Mouse (Mus musculus): ENCODE measurements at regions not wholly inside any gene's neighbourhood (a gene's known extent, or its start where the extent isn't known, plus 50 kb on each side); places are given as distances from the start of the nearest gene placed in this dataset.

GRCm38 (mm10) chr4:93754497-93754896 is 419.2 kb upstream of the Tusc1 start:
- DNase-seq (ENCODE audit: low spot score) (no peak), ATAC-seq (ENCODE audit: low FRiP score, low read depth) (no peak)
- no peaks in the 10 kb centered on the region for H3K36me3 ChIP-seq (ENCODE audit: control insufficient read depth, insufficient read depth, low read length)
- 87% methylated on average over 2 of the region's 2 CpGs for WGBS
- H3K4me2 ChIP-seq (replicated peaks; ENCODE audit: low read depth, low read length, severe bottlenecking) = no peak overlapping the region
- H3K27ac ChIP-seq (replicated peaks; ENCODE audit: low read depth, low read length) = no peak overlapping the region
- no peak overlapping the region for H3K4me3 ChIP-seq (replicated peaks; ENCODE audit: low read length)
- no peaks in the 10 kb centered on the region for H3K27me3 ChIP-seq (ENCODE audit: control insufficient read depth, insufficient read depth, low read length)
- H3K9ac ChIP-seq (ENCODE audit: low read depth, low read length, severe bottlenecking) = no peak overlapping the region
- H3K4me1 ChIP-seq (ENCODE audit: control insufficient read depth, insufficient read depth, low read length) = no peaks in the 10 kb centered on the region
- no peaks in the 10 kb centered on the region for H3K9me3 ChIP-seq (ENCODE audit: control insufficient read depth, low read length)
- no peak for TF ChIP-seq POLR2A (IDR thresholded peaks at IDR 0.05; ENCODE audit: borderline replicate concordance, extremely low read depth, insufficient read depth, insufficient read length)

DNA sequence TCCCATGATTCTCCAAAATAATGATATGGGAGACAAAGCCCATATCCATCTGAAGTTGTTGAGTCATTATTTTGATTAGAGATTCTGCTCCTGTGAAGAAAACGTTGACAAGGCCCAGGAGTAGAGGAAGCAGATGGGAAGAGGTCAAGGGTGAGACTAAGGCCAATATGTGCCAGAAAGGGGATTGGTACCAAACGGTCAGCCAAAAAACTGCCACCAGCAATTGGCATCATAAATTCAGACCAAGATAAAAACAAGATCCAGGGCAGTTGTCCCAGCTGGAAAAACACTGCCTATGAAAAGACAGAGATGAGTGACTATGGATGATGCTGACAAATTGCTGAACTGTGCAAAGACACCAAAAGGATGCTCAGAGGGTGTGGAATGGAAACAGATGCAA is 411.0 kb upstream of the Tusc1 start:
- no peaks in the 10 kb centered on the region for H3K9me3 ChIP-seq (ENCODE audit: control insufficient read depth, low read length)
- WGBS = 43% methylated on average over 2 of the region's 2 CpGs
- TF ChIP-seq POLR2A (IDR thresholded peaks at IDR 0.05; ENCODE audit: borderline replicate concordance, extremely low read depth, insufficient read depth, insufficient read length) = no peak

GRCm38 (mm10) chr4:93713711-93714110 is 378.4 kb upstream of the Tusc1 start:
- H3K27me3 ChIP-seq (ENCODE audit: control insufficient read depth, insufficient read depth, low read length) = no peaks in the 10 kb centered on the region
- DNase-seq (ENCODE audit: low spot score) (no peak), ATAC-seq (ENCODE audit: low FRiP score, low read depth) (no peak)
- H3K4me2 ChIP-seq (replicated peaks; ENCODE audit: low read depth, low read length, severe bottlenecking) = no peak overlapping the region
- no peaks in the 10 kb centered on the region for H3K36me3 ChIP-seq (ENCODE audit: control insufficient read depth, insufficient read depth, low read length)
- no peak overlapping the region for H3K9ac ChIP-seq (ENCODE audit: low read depth, low read length, severe bottlenecking)
- no peaks in the 10 kb centered on the region for H3K4me1 ChIP-seq (ENCODE audit: control insufficient read depth, insufficient read depth, low read length)
- no peaks in the 10 kb centered on the region for H3K9me3 ChIP-seq (ENCODE audit: control insufficient read depth, low read length)
- H3K27ac ChIP-seq (replicated peaks; ENCODE audit: low read depth, low read length) = no peak overlapping the region
- no peak for TF ChIP-seq POLR2A (IDR thresholded peaks at IDR 0.05; ENCODE audit: borderline replicate concordance, extremely low read depth, insufficient read depth, insufficient read length)
- 39% methylated on average over 3 of the region's 3 CpGs for WGBS
- no peak overlapping the region for H3K4me3 ChIP-seq (replicated peaks; ENCODE audit: low read length)

More for the DNA sequence above, 411.0 kb upstream of the Tusc1 start:
- H3K36me3 ChIP-seq (ENCODE audit: control insufficient read depth, insufficient read depth, low read length) = no peaks in the 10 kb centered on the region
- H3K27ac ChIP-seq (replicated peaks; ENCODE audit: low read depth, low read length) = no peak overlapping the region
- H3K27me3 ChIP-seq (ENCODE audit: control insufficient read depth, insufficient read depth, low read length) = no peaks in the 10 kb centered on the region
- no peak for ATAC-seq (ENCODE audit: low FRiP score, low read depth)
- H3K4me1 ChIP-seq (ENCODE audit: control insufficient read depth, insufficient read depth, low read length) = no peaks in the 10 kb centered on the region
- H3K9ac ChIP-seq (ENCODE audit: low read depth, low read length, severe bottlenecking) = no peak overlapping the region
- no peak overlapping the region for H3K4me2 ChIP-seq (replicated peaks; ENCODE audit: low read depth, low read length, severe bottlenecking)
- DNase-seq (ENCODE audit: low spot score) = no peak
- H3K4me3 ChIP-seq (replicated peaks; ENCODE audit: low read length) = no peak overlapping the region

DNA sequence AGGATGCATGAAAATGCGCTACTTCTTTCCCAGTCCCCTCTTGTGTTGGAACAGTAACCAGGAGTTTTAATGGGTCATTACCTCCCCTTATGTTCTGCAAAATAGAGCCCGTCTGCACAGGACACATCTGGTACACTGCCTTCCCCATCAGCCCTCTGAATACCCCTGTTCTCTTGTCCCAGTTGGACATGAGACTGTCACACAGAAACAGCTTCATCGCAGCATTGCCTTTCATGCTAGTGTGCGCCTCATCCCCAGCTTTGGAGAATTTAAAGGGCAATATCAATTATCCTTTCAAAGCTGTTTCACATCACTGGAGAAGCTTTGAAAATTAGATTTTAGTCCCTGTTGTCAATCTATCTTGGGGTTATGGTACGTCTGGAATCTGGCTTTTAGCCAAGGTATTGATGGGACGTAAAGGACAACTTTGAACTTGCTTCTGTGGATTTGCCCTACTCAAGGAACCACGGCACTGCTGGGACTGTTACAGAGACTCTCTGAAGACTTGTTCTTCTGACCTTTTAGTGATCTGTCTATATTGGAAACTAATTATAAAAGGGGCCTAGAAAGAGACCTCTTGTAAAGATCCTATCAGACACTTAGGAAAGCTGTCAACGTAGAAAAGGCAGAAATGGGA is 341.2 kb upstream of the Tusc1 start:
- no peak overlapping the region for H3K4me3 ChIP-seq (replicated peaks; ENCODE audit: low read length)
- 65% methylated on average over 8 of the region's 8 CpGs for WGBS
- no peak for ATAC-seq (ENCODE audit: low FRiP score, low read depth)

DNA sequence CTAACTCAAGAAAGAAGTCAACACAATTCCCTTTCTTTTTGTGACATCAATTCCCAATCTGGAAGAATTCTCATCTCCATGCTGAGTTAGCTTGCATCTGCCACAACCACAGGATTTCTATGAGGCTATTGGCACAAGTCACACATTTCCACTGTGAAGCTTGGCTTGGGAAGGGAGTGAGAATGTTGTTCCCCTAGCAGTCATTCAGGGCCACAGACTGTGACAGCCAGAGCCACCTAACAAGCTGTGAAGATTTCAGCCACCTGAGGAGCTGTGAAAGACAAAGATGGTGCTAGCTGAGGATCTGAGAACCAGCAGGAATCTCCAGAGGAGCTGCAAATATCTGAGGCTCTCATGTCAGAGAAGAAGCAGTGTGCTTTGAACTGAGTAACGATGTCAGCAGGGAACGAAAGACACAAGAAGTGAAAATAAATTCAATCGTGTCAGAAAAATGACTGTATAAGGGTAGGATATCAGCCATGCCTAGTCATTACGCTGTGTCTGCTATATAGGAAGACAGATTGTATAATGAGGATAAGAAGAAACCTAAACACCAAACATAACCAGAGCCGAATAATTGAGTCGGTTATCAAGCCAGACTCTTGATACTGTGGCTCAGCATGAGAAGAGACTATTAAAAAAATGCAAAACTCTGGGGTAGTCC is 340.6 kb upstream of the Tusc1 start:
- Histone ChIP-seq H3K4me1 (ENCODE audit: control insufficient read depth, insufficient read depth, low read length) (no peaks in the 10 kb centered on the region), H3K27ac (replicated peaks; ENCODE audit: low read depth, low read length) (no peak overlapping the region), H3K4me3 (replicated peaks; ENCODE audit: low read length) (no peak overlapping the region), H3K27me3 (ENCODE audit: control insufficient read depth, insufficient read depth, low read length) (no peaks in the 10 kb centered on the region), H3K9ac (ENCODE audit: low read depth, low read length, severe bottlenecking) (no peak overlapping the region), H3K36me3 (ENCODE audit: control insufficient read depth, insufficient read depth, low read length) (no peaks in the 10 kb centered on the region), H3K9me3 (ENCODE audit: control insufficient read depth, low read length) (no peaks in the 10 kb centered on the region), H3K4me2 (replicated peaks; ENCODE audit: low read depth, low read length, severe bottlenecking) (no peak overlapping the region)
- no peak for TF ChIP-seq POLR2A (IDR thresholded peaks at IDR 0.05; ENCODE audit: borderline replicate concordance, extremely low read depth, insufficient read depth, insufficient read length)
- ATAC-seq (ENCODE audit: low FRiP score, low read depth) = no peak
- no peak for DNase-seq (ENCODE audit: low spot score)
- WGBS = 76% methylated on average over 6 of the region's 6 CpGs

More for the DNA sequence above, 341.2 kb upstream of the Tusc1 start:
- Histone ChIP-seq H3K27ac (replicated peaks; ENCODE audit: low read depth, low read length) (no peak overlapping the region), H3K4me1 (ENCODE audit: control insufficient read depth, insufficient read depth, low read length) (no peaks in the 10 kb centered on the region), H3K9me3 (ENCODE audit: control insufficient read depth, low read length) (no peaks in the 10 kb centered on the region), H3K9ac (ENCODE audit: low read depth, low read length, severe bottlenecking) (no peak overlapping the region), H3K36me3 (ENCODE audit: control insufficient read depth, insufficient read depth, low read length) (no peaks in the 10 kb centered on the region), H3K4me2 (replicated peaks; ENCODE audit: low read depth, low read length, severe bottlenecking) (no peak overlapping the region), H3K27me3 (ENCODE audit: control insufficient read depth, insufficient read depth, low read length) (no peaks in the 10 kb centered on the region)
- no peak for TF ChIP-seq POLR2A (IDR thresholded peaks at IDR 0.05; ENCODE audit: borderline replicate concordance, extremely low read depth, insufficient read depth, insufficient read length)
- DNase-seq (ENCODE audit: low spot score) = no peak
